Mouse (Mus musculus) kidney, embryonic 14.5 days (tissue): ENCODE measurements at regions not wholly inside any gene's neighbourhood (a gene's known extent, or its start where the extent isn't known, plus 50 kb on each side); places are given as distances from the start of the nearest gene placed in this dataset.

Source experiments
- ATAC-seq: fragments of 200-750 bp; cut with Nextera tagmentation; 2 replicates; pipeline ENCODE4 v1.8.0; 2017; ENCODE audit warnings: moderate number of reproducible peaks, mild to moderate bottlenecking, moderate TSS enrichment, moderate library complexity; ENCODE audit not compliant: low FRiP score, low TSS enrichment
- H3K27ac ChIP-seq: fragments of 300-500 bp; sonication (generic); 2 replicates; pipeline ENCODE4 v1.5.1; 2014; ENCODE audit warnings: low read depth, mild to moderate bottlenecking, low read length, moderate library complexity, mixed read lengths
- H3K27me3 ChIP-seq: fragments of 300-500 bp; sonication (generic); 2 replicates; pipeline ENCODE4 v1.6.1; 2014; ENCODE audit warnings: mild to moderate bottlenecking, low read length; ENCODE audit not compliant: control insufficient read depth, insufficient read depth
- H3K36me3 ChIP-seq: fragments of 300-500 bp; sonication (generic); 2 replicates; pipeline ENCODE4 v1.6.1; 2014; ENCODE audit warnings: low read length, mixed read lengths; ENCODE audit not compliant: control insufficient read depth, insufficient read depth
- H3K4me1 ChIP-seq: fragments of 300-500 bp; sonication (generic); 2 replicates; pipeline ENCODE4 v1.6.1; 2014; ENCODE audit warnings: low read length, mixed read lengths; ENCODE audit not compliant: control insufficient read depth, insufficient read depth
- H3K4me2 ChIP-seq: fragments of 300-500 bp; sonication (generic); replicated peaks from 2 replicates; pipeline ENCODE4 v1.6.1; 2014; ENCODE audit warnings: low read depth, mild to moderate bottlenecking, low read length
- H3K4me3 ChIP-seq: fragments of 300-500 bp; sonication (generic); 2 replicates; pipeline ENCODE4 v1.5.1; 2014; ENCODE audit warnings: mild to moderate bottlenecking, low read length
- H3K9ac ChIP-seq: fragments of 300-500 bp; sonication (generic); 2 replicates; pipeline ENCODE4 v1.6.1; 2014; ENCODE audit warnings: low read depth, mild to moderate bottlenecking, low read length, moderate library complexity
- H3K9me3 ChIP-seq: fragments of 300-500 bp; sonication (generic); 2 replicates; pipeline ENCODE4 v1.6.1; 2016; ENCODE audit warnings: low read length; ENCODE audit not compliant: control insufficient read depth
- WGBS: fragments of 180-500 bp; shearing (Covaris S2); extraction: QIAGEN DNeasy Blood & Tissue Kit; methylation state at CpG from one replicate; pipeline ENCODE4 v1.1.7; 2014; 5-methylcytosine and 5-hydroxymethylcytosine counted together

DNA sequence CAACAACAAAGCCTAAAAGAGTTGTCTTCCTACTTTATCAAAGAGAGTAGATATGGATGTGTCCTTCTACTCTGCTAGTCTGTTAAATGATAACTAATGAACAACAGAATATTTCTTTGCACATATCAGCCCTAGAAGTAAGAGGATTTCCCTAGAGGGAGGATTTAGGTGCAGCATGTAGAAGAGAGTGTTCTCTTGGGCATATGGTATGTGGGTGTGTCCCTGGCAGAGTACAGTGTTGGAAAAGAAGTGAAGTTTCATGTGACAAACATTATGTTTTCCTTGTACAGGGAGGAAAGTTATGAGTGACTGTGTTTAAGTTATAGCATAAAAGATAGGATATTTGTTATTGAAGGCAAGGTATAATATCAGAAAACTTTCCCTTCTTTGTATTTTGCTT is 143.6 kb upstream of the Sphkap start:
- no peak for ATAC-seq
- Histone ChIP-seq H3K27ac (no peak overlapping the region), H3K9me3 (no peaks in the 10 kb centered on the region), H3K9ac (no peak overlapping the region), H3K27me3 (no peaks in the 10 kb centered on the region), H3K4me1 (no peaks in the 10 kb centered on the region), H3K4me2 (no peak overlapping the region), H3K4me3 (no peak overlapping the region), H3K36me3 (no peaks in the 10 kb centered on the region)

- no peak for ATAC-seq
- H3K27me3 ChIP-seq: no peaks in the 10 kb centered on the region
- no peaks in the 10 kb centered on the region for H3K9me3 ChIP-seq
- no peak overlapping the region for H3K4me3 ChIP-seq
- H3K4me1 ChIP-seq: no peaks in the 10 kb centered on the region
- H3K27ac ChIP-seq: no peak overlapping the region
- no peaks in the 10 kb centered on the region for H3K36me3 ChIP-seq
- H3K9ac ChIP-seq: no peak overlapping the region
- no peak overlapping the region for H3K4me2 ChIP-seq
Measured at GRCm38 (mm10) chr1:83535461-83535860, 127.5 kb upstream of the Sphkap start.

- Histone ChIP-seq H3K4me1 (no peaks in the 10 kb centered on the region), H3K36me3 (no peaks in the 10 kb centered on the region), H3K4me2 (no peak overlapping the region), H3K9me3 (no peaks in the 10 kb centered on the region), H3K9ac (no peak overlapping the region), H3K27ac (no peak overlapping the region), H3K27me3 (no peaks in the 10 kb centered on the region), H3K4me3 (no peak overlapping the region)
- 51% methylated on average over 1 of the region's 1 CpGs for WGBS
- ATAC-seq: no peak
Measured at GRCm38 (mm10) chr1:83527803-83528202, 119.8 kb upstream of the Sphkap start.

GRCm38 (mm10) chr1:83509356-83509755 is 101.4 kb upstream of the Sphkap start:
- H3K27ac ChIP-seq: no peak overlapping the region
- H3K36me3 ChIP-seq: no peaks in the 10 kb centered on the region
- no peak overlapping the region for H3K9ac ChIP-seq
- 83% methylated on average over 5 of the region's 5 CpGs for WGBS
- no peak for ATAC-seq
- H3K27me3 ChIP-seq: no peaks in the 10 kb centered on the region
- no peak overlapping the region for H3K4me3 ChIP-seq
- H3K9me3 ChIP-seq: no peaks in the 10 kb centered on the region
- no peaks in the 10 kb centered on the region for H3K4me1 ChIP-seq
- no peak overlapping the region for H3K4me2 ChIP-seq

GRCm38 (mm10) chr1:83505386-83505785 is 97.4 kb upstream of the Sphkap start:
- no peak for ATAC-seq
- Histone ChIP-seq H3K4me3 (no peak overlapping the region), H3K9me3 (no peaks in the 10 kb centered on the region), H3K36me3 (no peaks in the 10 kb centered on the region), H3K9ac (no peak overlapping the region), H3K4me1 (no peaks in the 10 kb centered on the region), H3K27ac (no peak overlapping the region), H3K4me2 (no peak overlapping the region), H3K27me3 (no peaks in the 10 kb centered on the region)
- WGBS: 82% methylated on average over 2 of the region's 2 CpGs

GRCm38 (mm10) chr1:83496888-83497287 is 88.9 kb upstream of the Sphkap start:
- Histone ChIP-seq H3K4me3 (no peak overlapping the region), H3K36me3 (no peaks in the 10 kb centered on the region), H3K9me3 (no peaks in the 10 kb centered on the region), H3K4me2 (no peak overlapping the region), H3K27me3 (no peaks in the 10 kb centered on the region), H3K4me1 (no peaks in the 10 kb centered on the region), H3K27ac (no peak overlapping the region), H3K9ac (no peak overlapping the region)
- 81% methylated on average over 2 of the region's 2 CpGs for WGBS
- ATAC-seq: no peak

DNA sequence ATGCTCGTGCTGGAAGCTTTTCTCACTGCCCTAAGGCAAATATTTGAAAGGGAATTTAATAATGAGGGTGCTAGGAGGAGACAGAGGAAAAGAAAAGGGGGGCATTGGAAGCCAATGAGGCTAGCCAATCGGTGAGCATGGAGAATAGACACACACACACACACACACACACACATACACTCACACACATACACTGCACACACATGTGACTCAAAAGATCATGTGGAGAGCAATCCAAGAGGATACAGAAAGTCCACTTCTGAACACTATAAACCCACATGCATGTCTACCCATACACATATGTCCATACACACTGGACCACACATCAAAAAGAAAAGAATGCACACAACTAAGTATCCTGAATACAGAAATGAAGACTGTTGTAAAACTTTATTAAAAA is 88.4 kb upstream of the Sphkap start:
- Histone ChIP-seq H3K27me3 (no peaks in the 10 kb centered on the region), H3K36me3 (no peaks in the 10 kb centered on the region), H3K27ac (no peak overlapping the region), H3K4me1 (no peaks in the 10 kb centered on the region), H3K9ac (no peak overlapping the region), H3K4me3 (no peak overlapping the region), H3K9me3 (no peaks in the 10 kb centered on the region), H3K4me2 (no peak overlapping the region)
- ATAC-seq: no peak
- WGBS: 48% methylated on average over 2 of the region's 2 CpGs

DNA sequence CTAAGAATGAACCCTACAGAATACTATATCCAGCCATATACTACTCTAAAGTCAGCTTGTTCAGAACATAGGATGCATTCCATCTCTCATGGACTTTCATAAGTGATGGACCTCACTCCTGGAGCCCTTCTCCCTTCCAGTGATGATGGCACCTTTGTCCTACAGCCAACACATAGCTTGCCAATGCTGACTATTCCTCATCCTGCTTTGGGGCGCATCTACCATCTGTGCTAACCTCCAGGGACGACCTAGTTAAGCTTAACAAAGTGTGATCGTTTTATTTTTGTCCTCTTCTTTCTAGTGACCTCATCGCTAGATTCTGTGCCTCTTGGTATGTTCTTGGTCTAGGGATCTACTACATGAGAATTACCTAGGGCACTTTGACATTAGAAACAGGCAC is 87.0 kb upstream of the Sphkap start:
- ATAC-seq: no peak
- Histone ChIP-seq H3K4me1 (no peaks in the 10 kb centered on the region), H3K36me3 (no peaks in the 10 kb centered on the region), H3K4me2 (no peak overlapping the region), H3K9me3 (no peaks in the 10 kb centered on the region), H3K9ac (no peak overlapping the region), H3K27ac (no peak overlapping the region), H3K27me3 (no peaks in the 10 kb centered on the region), H3K4me3 (no peak overlapping the region)
- 83% methylated on average over 4 of the region's 4 CpGs for WGBS

- Histone ChIP-seq H3K4me2 (no peak overlapping the region), H3K27me3 (no peaks in the 10 kb centered on the region), H3K9me3 (no peaks in the 10 kb centered on the region), H3K27ac (no peak overlapping the region), H3K4me1 (no peaks in the 10 kb centered on the region), H3K9ac (no peak overlapping the region), H3K4me3 (no peak overlapping the region), H3K36me3 (no peaks in the 10 kb centered on the region)
- ATAC-seq: no peak
- 83% methylated on average over 2 of the region's 2 CpGs for WGBS
Measured at GRCm38 (mm10) chr1:83479111-83479510, 71.1 kb upstream of the Sphkap start.
